In genomic region chr13:52105989-52106642, GRCm38 (mm10) we compare ENCODE assay signal across 23 mouse cellular contexts.
DNase-seq lines count a peak whose midpoint lies in the region; ATAC-seq and TF ChIP-seq lines count a peak whose summit lies in the region.
"Had no signal": no experiment of that assay in that cellular context is flagged by ENCODE, and none has a peak within 500 bp of the region (broad histone marks: within the 10 kb centered on the region; RNA-seq: fewer than 3 reads in every experiment).

No protein-coding gene starts in this region.

- no peaks in the 10 kb centered on the region for H3K36me3 ChIP-seq in embryonic facial prominence, embryonic 11.5 days (replicated peaks; ENCODE audit: control insufficient read depth, insufficient read depth, low read depth, low read length)
- no peaks in the 10 kb centered on the region for H3K36me3 ChIP-seq in embryonic facial prominence, embryonic 10.5 days (replicated peaks)
- H3K36me3 ChIP-seq in kidney, embryonic 14.5 days (ENCODE audit: control insufficient read depth, insufficient read depth, low read length), result no peaks in the 10 kb centered on the region
- H3K36me3 ChIP-seq in midbrain, postnatal 0 days (ENCODE audit: insufficient read depth, low read length), result no peaks in the 10 kb centered on the region
- H3K36me3 ChIP-seq: hindbrain, embryonic 15.5 days; limb, embryonic 15.5 days had no signal

- no peak overlapping the region for H3K9ac ChIP-seq in embryonic facial prominence, embryonic 11.5 days (replicated peaks; ENCODE audit: low read length)
- H3K9ac ChIP-seq in kidney, embryonic 14.5 days (ENCODE audit: low read depth, low read length), result no peak overlapping the region
- no peak overlapping the region for H3K9ac ChIP-seq in midbrain, postnatal 0 days (replicated peaks; ENCODE audit: low read length, poor library complexity, severe bottlenecking)
- H3K9ac ChIP-seq: hindbrain, embryonic 15.5 days; limb, embryonic 15.5 days; liver, postnatal 0 days had no signal

- no peak for TF ChIP-seq POLR2A in brain, embryonic 14.5 days (IDR thresholded peaks at IDR 0.05; ENCODE audit: borderline replicate concordance, extremely low read depth, insufficient read depth, insufficient read length, poor library complexity, severe bottlenecking)

- no peaks in the 10 kb centered on the region for H3K9me3 ChIP-seq in embryonic facial prominence, embryonic 11.5 days (replicated peaks; ENCODE audit: control insufficient read depth, low read length)
- no peaks in the 10 kb centered on the region for H3K9me3 ChIP-seq in embryonic facial prominence, embryonic 10.5 days
- H3K9me3 ChIP-seq in kidney, embryonic 14.5 days (ENCODE audit: control insufficient read depth, low read length), result no peaks in the 10 kb centered on the region
- H3K9me3 ChIP-seq in midbrain, postnatal 0 days (ENCODE audit: low read length), result no peaks in the 10 kb centered on the region
- H3K9me3 ChIP-seq: hindbrain, embryonic 15.5 days; limb, embryonic 15.5 days had no signal

- H3K27me3 ChIP-seq in embryonic facial prominence, embryonic 11.5 days (ENCODE audit: control insufficient read depth, insufficient read depth, low read length), result no peaks in the 10 kb centered on the region
- peaks cover 7% of the 10 kb centered on the region for H3K27me3 ChIP-seq in embryonic facial prominence, embryonic 10.5 days (replicated peaks; ENCODE audit: low read depth, poor library complexity, severe bottlenecking)
- no peaks in the 10 kb centered on the region for H3K27me3 ChIP-seq in kidney, embryonic 14.5 days (ENCODE audit: control insufficient read depth, insufficient read depth, low read length)
- no peaks in the 10 kb centered on the region; the same call in 1 of the 2 replicates for H3K27me3 ChIP-seq in midbrain, postnatal 0 days (ENCODE audit: insufficient read depth, low read length)
- H3K27me3 ChIP-seq: CH12.LX; hindbrain, embryonic 15.5 days; limb, embryonic 15.5 days had no signal

- no peak overlapping the region for H3K27ac ChIP-seq in embryonic facial prominence, embryonic 11.5 days (replicated peaks; ENCODE audit: low read depth, low read length)
- H3K27ac ChIP-seq in embryonic facial prominence, embryonic 10.5 days (replicated peaks), result no peak overlapping the region; the same call in none of the 2 replicates
- H3K27ac ChIP-seq in kidney, embryonic 14.5 days (ENCODE audit: low read depth, low read length), result no peak overlapping the region
- no peak overlapping the region for H3K27ac ChIP-seq in midbrain, postnatal 0 days (ENCODE audit: low read depth, low read length)
- H3K27ac ChIP-seq: hindbrain, embryonic 15.5 days; limb, embryonic 15.5 days had no signal

- H3K4me1 ChIP-seq in embryonic facial prominence, embryonic 11.5 days (ENCODE audit: control insufficient read depth, insufficient read depth, low read length), result no peaks in the 10 kb centered on the region
- peaks cover 33% of the 10 kb centered on the region for H3K4me1 ChIP-seq in embryonic facial prominence, embryonic 10.5 days
- peaks cover 6% of the 10 kb centered on the region for H3K4me1 ChIP-seq in kidney, embryonic 14.5 days (ENCODE audit: control insufficient read depth, insufficient read depth, low read length)
- peaks cover 9% of the 10 kb centered on the region; the same call in 1 of the 2 replicates for H3K4me1 ChIP-seq in midbrain, postnatal 0 days (ENCODE audit: insufficient read depth, low read length)

- peak; percentile 49 for DNase-seq in embryonic facial prominence, embryonic 11.5 days (ENCODE audit: low spot score)
- DNase-seq in embryonic facial prominence, embryonic 10.5 days (ENCODE audit: low spot score), result no peak
- DNase-seq in kidney, postnatal 4 days, result no peak
- DNase-seq in brain, embryonic 14.5 days (ENCODE audit: low read depth), result peak; percentile 17
- DNase-seq in retina, embryonic 14.5 days (ENCODE audit: low spot score), result peak; percentile 40
- no peak for DNase-seq in lung, postnatal 10 days
- DNase-seq in midbrain, postnatal 0 days (ENCODE audit: low spot score), result no peak
- DNase-seq: adrenal gland, postnatal 25 days; cerebellum, adult 8-10 months; heart, postnatal 10 days; kidney, adult 18-20 months; kidney, postnatal 36 days; liver, postnatal 0 days; lung, postnatal 36 days; midbrain, embryonic 14.5 days; thymus, postnatal 4 days had no signal

- peak; percentile 76 for ATAC-seq in embryonic facial prominence, embryonic 11.5 days (replicated peaks; ENCODE audit: insufficient number of reproducible peaks, low FRiP score, low TSS enrichment, low read depth)
- ATAC-seq in kidney, embryonic 14.5 days (ENCODE audit: low FRiP score, low TSS enrichment), result peak; percentile 65; the same call in 1 of the 2 replicates
- no peak for ATAC-seq in midbrain, postnatal 0 days (ENCODE audit: low FRiP score)
- ATAC-seq: activated CD4-positive, CD25-positive, alpha-beta regulatory T cell, adult 4 months; forebrain, embryonic 16.5 days; liver, postnatal 0 days had no signal

- TF ChIP-seq CTCF in brain, embryonic 14.5 days (IDR thresholded peaks at IDR 0.05; ENCODE audit: borderline replicate concordance, extremely low read depth, insufficient read depth, insufficient read length), result no peak
- no peak for TF ChIP-seq CTCF in midbrain, postnatal 0 days (IDR thresholded peaks at IDR 0.05)

- H3K4me3 ChIP-seq in embryonic facial prominence, embryonic 11.5 days (ENCODE audit: low read depth, low read length), result no peak overlapping the region
- no peak overlapping the region for H3K4me3 ChIP-seq in embryonic facial prominence, embryonic 10.5 days
- no peak overlapping the region for H3K4me3 ChIP-seq in kidney, embryonic 14.5 days (ENCODE audit: low read length)
- H3K4me3 ChIP-seq in midbrain, postnatal 0 days (ENCODE audit: low read depth, low read length), result no peak overlapping the region
- H3K4me3 ChIP-seq: erythroblast, embryonic 14.5 days; hindbrain, embryonic 15.5 days; limb, embryonic 15.5 days had no signal

- no peak overlapping the region for H3K4me2 ChIP-seq in embryonic facial prominence, embryonic 11.5 days (ENCODE audit: low read depth, low read length)
- no peak overlapping the region for H3K4me2 ChIP-seq in kidney, embryonic 14.5 days (replicated peaks; ENCODE audit: low read depth, low read length)
- H3K4me2 ChIP-seq in midbrain, postnatal 0 days (ENCODE audit: low read depth, low read length, poor library complexity, severe bottlenecking), result no peak overlapping the region
- H3K4me2 ChIP-seq: hindbrain, embryonic 15.5 days; limb, embryonic 15.5 days had no signal

- WGBS in embryonic facial prominence, embryonic 11.5 days, result 36% methylated on average over 9 of the region's 9 CpGs
- WGBS in embryonic facial prominence, embryonic 10.5 days, result 43% methylated on average over 9 of the region's 9 CpGs
- 25% methylated on average over 9 of the region's 9 CpGs for WGBS in kidney, embryonic 14.5 days
- 55% methylated on average over 9 of the region's 9 CpGs for WGBS in midbrain, postnatal 0 days

Comparison
In these comparisons a context has a peak if more than half of its experiments do, and no peak if none do; other contexts are left out.
1. DNase-seq: peak in embryonic facial prominence, embryonic 11.5 days (single experiment), brain, embryonic 14.5 days (single experiment) and retina, embryonic 14.5 days (single experiment); none in embryonic facial prominence, embryonic 10.5 days (single experiment), kidney, postnatal 4 days (0 of 2), lung, postnatal 10 days (single experiment) and midbrain, postnatal 0 days (single experiment).